Mouse (Mus musculus): ENCODE measurements at regions not wholly inside any gene's neighbourhood (a gene's known extent, or its start where the extent isn't known, plus 50 kb on each side); places are given as distances from the start of the nearest gene placed in this dataset.

DNA sequence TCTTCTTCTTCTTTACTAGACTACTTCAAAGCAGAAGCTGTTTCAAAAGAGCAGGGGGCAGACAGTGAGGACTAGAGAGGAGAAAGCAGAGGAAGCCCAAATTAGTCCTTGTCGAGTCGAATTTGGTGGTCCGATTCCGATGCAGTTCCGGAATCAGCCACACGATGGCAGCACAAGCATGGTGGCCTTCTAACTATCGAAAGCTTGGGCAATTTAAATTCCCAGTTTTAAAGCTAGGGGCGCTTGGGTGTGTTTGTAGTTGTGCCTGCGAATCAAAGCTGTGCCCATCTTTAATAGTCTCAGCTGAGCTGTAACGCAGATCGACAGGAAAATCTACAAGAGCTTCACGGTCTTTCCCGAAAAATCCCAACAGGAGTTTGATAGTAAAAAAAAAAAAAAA is 234.7 kb upstream of the A1bg start:
- H3K4me3 ChIP-seq (replicated peaks; ENCODE audit: control insufficient read depth, low read depth, low read length) = no peak overlapping the region

DNA sequence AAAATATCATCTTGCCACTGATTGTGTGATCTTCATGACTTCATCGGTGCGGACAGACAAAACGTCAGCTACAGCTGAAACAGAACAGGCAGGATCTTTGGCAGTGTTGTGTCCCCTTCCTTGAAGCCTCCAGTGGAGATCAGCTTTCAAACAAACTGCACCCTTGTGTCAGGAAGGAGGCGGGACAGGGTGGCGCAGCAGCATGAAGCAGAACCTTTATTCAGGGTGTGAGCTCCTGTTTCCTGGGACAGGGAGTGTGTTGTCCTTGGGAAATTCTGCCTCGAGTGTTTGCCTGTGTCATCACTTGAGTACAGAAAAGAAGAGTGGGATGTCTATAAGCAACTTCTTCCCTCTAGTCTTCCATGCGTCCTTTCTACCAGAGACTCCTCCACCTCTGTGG is 232.7 kb upstream of the A1bg start:
- Histone ChIP-seq H3K27ac (ENCODE audit: control insufficient read depth, insufficient read depth, low read depth, low read length, poor library complexity) (no peak overlapping the region), H3K4me1 (ENCODE audit: control insufficient read depth, insufficient read depth, low read length) (no peaks in the 10 kb centered on the region), H3K4me3 (replicated peaks; ENCODE audit: control insufficient read depth, low read depth, low read length) (no peak overlapping the region)
- TF ChIP-seq POLR2A (IDR thresholded peaks at IDR 0.05; ENCODE audit: borderline replicate concordance, control insufficient read depth, low read depth, low read length) = no peak
- TF ChIP-seq CTCF (IDR thresholded peaks at IDR 0.05; ENCODE audit: control insufficient read depth, insufficient read depth, low read length) = no peak
- WGBS = 77% methylated on average over 7 of the region's 7 CpGs

More for the DNA sequence above, 234.7 kb upstream of the A1bg start:
- Histone ChIP-seq H3K4me1 (ENCODE audit: control insufficient read depth, insufficient read depth, low read length) (no peaks in the 10 kb centered on the region), H3K27ac (ENCODE audit: control insufficient read depth, insufficient read depth, low read depth, low read length, poor library complexity) (no peak overlapping the region)
- TF ChIP-seq CTCF (IDR thresholded peaks at IDR 0.05; ENCODE audit: control insufficient read depth, insufficient read depth, low read length) (peak; percentile 89), POLR2A (IDR thresholded peaks at IDR 0.05; ENCODE audit: borderline replicate concordance, control insufficient read depth, low read depth, low read length) (no peak)
- 7% methylated on average over 13 of the region's 13 CpGs for WGBS

DNA sequence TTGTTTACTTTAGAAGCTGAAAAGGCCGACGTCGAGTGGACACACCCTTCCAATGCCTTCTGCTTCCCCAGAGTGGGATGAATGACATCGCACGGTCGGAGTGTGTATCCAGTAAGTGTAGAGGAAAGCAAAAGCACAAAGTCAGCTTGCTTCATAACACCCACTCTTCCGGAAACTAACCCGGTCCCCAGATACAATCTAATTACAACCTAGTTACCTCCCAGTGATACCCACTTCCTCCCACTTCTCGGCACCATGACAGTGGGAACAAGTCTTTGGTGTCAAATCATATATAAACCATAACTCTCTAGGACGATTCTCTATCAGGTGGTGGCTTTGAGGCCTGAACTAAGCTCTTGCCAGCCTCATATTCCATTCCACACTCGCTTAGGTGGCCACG is 231.4 kb upstream of the A1bg start:
- TF ChIP-seq POLR2A (IDR thresholded peaks at IDR 0.05; ENCODE audit: borderline replicate concordance, control insufficient read depth, low read depth, low read length) (no peak), CTCF (IDR thresholded peaks at IDR 0.05; ENCODE audit: control insufficient read depth, insufficient read depth, low read length) (no peak)
- 71% methylated on average over 12 of the region's 12 CpGs for WGBS
- H3K4me3 ChIP-seq (replicated peaks; ENCODE audit: control insufficient read depth, low read depth, low read length) = no peak overlapping the region
- no peak overlapping the region for H3K27ac ChIP-seq (ENCODE audit: control insufficient read depth, insufficient read depth, low read depth, low read length, poor library complexity)
- no peaks in the 10 kb centered on the region for H3K4me1 ChIP-seq (ENCODE audit: control insufficient read depth, insufficient read depth, low read length)

DNA sequence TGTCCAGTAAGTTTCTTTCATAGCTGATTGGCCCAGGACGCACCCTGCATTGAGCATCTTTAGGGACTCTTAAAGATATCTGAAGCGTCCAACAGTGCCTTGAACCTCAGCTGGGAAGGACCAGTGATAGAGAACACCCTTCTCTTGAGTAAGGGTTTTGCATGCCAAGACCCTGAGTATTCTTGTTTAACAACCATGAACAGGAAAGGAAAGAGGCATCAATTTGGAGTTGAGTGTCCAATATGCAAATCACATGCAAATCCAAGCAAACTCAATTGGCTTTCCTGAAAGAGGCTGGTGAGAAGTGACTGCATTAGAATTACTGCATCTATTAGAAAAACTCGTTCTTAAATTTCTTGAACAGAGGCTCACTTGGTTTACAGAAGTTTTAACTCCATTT is 220.0 kb upstream of the A1bg start:
- Histone ChIP-seq H3K4me3 (replicated peaks; ENCODE audit: control insufficient read depth, low read depth, low read length) (no peak overlapping the region), H3K27ac (ENCODE audit: control insufficient read depth, insufficient read depth, low read depth, low read length, poor library complexity) (no peak overlapping the region), H3K4me1 (ENCODE audit: control insufficient read depth, insufficient read depth, low read length) (no peaks in the 10 kb centered on the region)
- TF ChIP-seq POLR2A (IDR thresholded peaks at IDR 0.05; ENCODE audit: borderline replicate concordance, control insufficient read depth, low read depth, low read length) (no peak), CTCF (IDR thresholded peaks at IDR 0.05; ENCODE audit: control insufficient read depth, insufficient read depth, low read length) (no peak)
- WGBS = 73% methylated on average over 3 of the region's 3 CpGs

DNA sequence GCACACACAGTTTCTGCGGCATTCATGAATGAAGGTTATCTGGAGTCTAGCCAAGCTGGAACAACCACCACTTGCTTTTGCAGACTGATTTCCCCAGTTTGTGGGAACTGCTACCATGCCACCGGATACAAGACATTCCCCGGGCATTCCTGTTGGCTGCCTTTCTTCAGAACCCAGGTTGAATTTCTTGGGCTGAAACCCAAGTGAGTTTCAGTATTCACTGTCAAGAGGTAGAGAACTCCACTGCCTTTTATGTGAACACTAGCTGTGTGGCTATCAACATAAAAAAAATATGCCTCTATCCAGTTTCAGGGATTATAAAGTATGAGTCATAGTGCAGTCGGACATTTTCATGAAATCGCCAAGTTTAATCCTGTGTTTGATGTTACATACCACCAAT is 216.3 kb upstream of the A1bg start:
- no peaks in the 10 kb centered on the region for H3K4me1 ChIP-seq (ENCODE audit: control insufficient read depth, insufficient read depth, low read length)
- no peak overlapping the region for H3K4me3 ChIP-seq (replicated peaks; ENCODE audit: control insufficient read depth, low read depth, low read length)
- no peak for TF ChIP-seq CTCF (IDR thresholded peaks at IDR 0.05; ENCODE audit: control insufficient read depth, insufficient read depth, low read length)
- TF ChIP-seq POLR2A (IDR thresholded peaks at IDR 0.05; ENCODE audit: borderline replicate concordance, control insufficient read depth, low read depth, low read length) = no peak
- H3K27ac ChIP-seq (ENCODE audit: control insufficient read depth, insufficient read depth, low read depth, low read length, poor library complexity) = no peak overlapping the region
- 84% methylated on average over 5 of the region's 5 CpGs for WGBS

DNA sequence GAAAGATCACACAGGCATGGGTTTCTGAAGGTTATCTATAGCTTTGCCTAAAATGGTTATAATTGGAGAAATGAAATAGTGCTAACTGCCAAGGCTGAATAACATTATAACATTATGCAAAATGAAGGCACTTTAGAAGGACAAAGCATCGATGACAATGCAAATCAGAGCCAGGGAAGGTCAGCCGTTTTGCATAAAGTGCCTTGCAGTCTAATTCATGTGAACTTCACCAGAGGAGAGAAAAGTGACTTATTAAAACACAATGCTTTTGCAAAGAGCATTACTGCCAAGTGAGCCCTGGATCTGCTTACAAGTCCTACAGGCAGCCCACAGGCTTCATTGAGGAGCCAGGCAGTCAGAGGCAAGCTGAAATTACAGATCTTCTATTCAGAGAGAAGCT is 214.0 kb upstream of the A1bg start:
- 63% methylated on average over 2 of the region's 2 CpGs for WGBS
- H3K4me3 ChIP-seq (replicated peaks; ENCODE audit: control insufficient read depth, low read depth, low read length) = no peak overlapping the region
- TF ChIP-seq POLR2A (IDR thresholded peaks at IDR 0.05; ENCODE audit: borderline replicate concordance, control insufficient read depth, low read depth, low read length) (no peak), CTCF (IDR thresholded peaks at IDR 0.05; ENCODE audit: control insufficient read depth, insufficient read depth, low read length) (no peak)
- no peaks in the 10 kb centered on the region for H3K4me1 ChIP-seq (ENCODE audit: control insufficient read depth, insufficient read depth, low read length)
- H3K27ac ChIP-seq (ENCODE audit: control insufficient read depth, insufficient read depth, low read depth, low read length, poor library complexity) = no peak overlapping the region

DNA sequence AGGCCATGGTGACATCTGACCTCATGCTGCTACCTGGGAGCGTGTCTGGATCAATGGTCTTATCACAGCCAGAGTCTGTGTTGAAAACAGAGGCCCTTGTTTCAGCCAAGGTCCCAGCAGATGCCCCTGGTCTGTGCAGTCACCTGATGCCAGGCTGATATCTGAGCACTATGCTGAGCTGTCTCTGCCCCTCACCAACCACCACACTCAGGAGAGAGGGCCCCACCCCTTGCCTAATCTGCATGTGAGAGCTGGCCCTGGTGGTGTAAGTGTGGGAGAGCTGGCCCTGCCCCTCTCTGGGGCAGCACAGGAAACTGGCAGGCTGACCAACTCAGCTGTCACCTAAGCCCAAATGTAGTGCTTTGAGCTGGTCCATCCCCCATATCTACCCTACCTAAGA is 210.5 kb upstream of the A1bg start:
- no peaks in the 10 kb centered on the region for H3K4me1 ChIP-seq (ENCODE audit: control insufficient read depth, insufficient read depth, low read length)
- TF ChIP-seq CTCF (IDR thresholded peaks at IDR 0.05; ENCODE audit: control insufficient read depth, insufficient read depth, low read length) (no peak), POLR2A (IDR thresholded peaks at IDR 0.05; ENCODE audit: borderline replicate concordance, control insufficient read depth, low read depth, low read length) (no peak)
- no peak overlapping the region for H3K4me3 ChIP-seq (replicated peaks; ENCODE audit: control insufficient read depth, low read depth, low read length)
- H3K27ac ChIP-seq (ENCODE audit: control insufficient read depth, insufficient read depth, low read depth, low read length, poor library complexity) = no peak overlapping the region
- 78% methylated on average over 1 of the region's 1 CpGs for WGBS

DNA sequence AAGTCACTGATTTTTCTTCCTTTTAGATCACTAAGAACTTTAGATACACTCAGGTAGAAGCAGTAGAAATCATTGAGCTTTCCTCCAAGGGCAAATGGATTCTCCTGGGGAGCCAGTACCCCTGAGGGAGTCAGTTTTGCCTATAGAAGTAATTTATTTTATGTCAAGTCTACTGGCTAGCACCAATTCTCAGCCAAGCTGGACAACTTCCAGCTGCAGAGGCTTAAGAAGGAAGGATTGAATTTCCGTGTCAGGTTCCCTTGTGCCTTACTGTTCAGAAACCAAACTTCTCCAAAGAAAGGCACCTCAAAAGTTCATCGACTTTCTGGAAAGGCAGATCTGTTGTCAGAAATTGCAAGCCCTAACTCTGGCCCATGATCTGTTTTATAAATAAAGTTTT is 205.2 kb upstream of the A1bg start:
- H3K27ac ChIP-seq (ENCODE audit: control insufficient read depth, insufficient read depth, low read depth, low read length, poor library complexity) = no peak overlapping the region
- 65% methylated on average over 2 of the region's 2 CpGs for WGBS
- no peaks in the 10 kb centered on the region for H3K4me1 ChIP-seq (ENCODE audit: control insufficient read depth, insufficient read depth, low read length)
- TF ChIP-seq CTCF (IDR thresholded peaks at IDR 0.05; ENCODE audit: control insufficient read depth, insufficient read depth, low read length) = no peak
- no peak for TF ChIP-seq POLR2A (IDR thresholded peaks at IDR 0.05; ENCODE audit: borderline replicate concordance, control insufficient read depth, low read depth, low read length)
- no peak overlapping the region for H3K4me3 ChIP-seq (replicated peaks; ENCODE audit: control insufficient read depth, low read depth, low read length)

DNA sequence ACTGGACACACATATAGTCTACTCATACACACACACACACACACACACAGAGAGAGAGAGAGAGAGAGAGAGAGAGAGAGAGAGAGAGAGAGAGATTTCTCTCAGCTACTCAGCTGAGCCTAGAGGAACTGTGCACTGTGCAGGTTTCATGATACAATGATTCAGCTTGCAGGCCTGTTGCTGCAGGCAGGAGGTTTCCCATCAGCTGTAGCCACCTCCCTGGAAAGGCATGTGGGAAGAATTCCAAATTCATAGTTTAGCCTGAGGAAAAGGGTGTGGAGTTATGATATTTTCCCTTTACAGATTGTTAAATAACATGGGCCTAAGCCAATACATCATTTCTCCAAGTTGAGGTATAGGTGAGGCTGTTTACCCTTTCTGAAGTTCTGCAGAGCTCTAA is 204.3 kb upstream of the A1bg start:
- Histone ChIP-seq H3K27ac (ENCODE audit: control insufficient read depth, insufficient read depth, low read depth, low read length, poor library complexity) (no peak overlapping the region), H3K4me3 (replicated peaks; ENCODE audit: control insufficient read depth, low read depth, low read length) (no peak overlapping the region), H3K4me1 (ENCODE audit: control insufficient read depth, insufficient read depth, low read length) (no peaks in the 10 kb centered on the region)
- TF ChIP-seq POLR2A (IDR thresholded peaks at IDR 0.05; ENCODE audit: borderline replicate concordance, control insufficient read depth, low read depth, low read length) = no peak
- no peak for TF ChIP-seq CTCF (IDR thresholded peaks at IDR 0.05; ENCODE audit: control insufficient read depth, insufficient read depth, low read length)
